Mouse (Mus musculus): ENCODE measurements around the gene Arid1b. TPM values are rescaled to one million over a fixed set of nuclear protein-coding genes. Genes with fewer than 3 reads are reported as not detected.
"Not testable (repeated sequence)": the region's sequence is repeated elsewhere in the genome, so short reads cannot be mapped to it uniquely, and the experiment has no call there.

Gene Arid1b
- polyA plus RNA-seq, 1 experiment from 2014 or later = 12.2 TPM

- WGBS = 71% methylated on average over 5 of the region's 5 CpGs
- no peaks in the 10 kb centered on the region for H3K27me3 ChIP-seq (ENCODE audit: control insufficient read depth, insufficient read depth, low read length)
- DNase-seq (ENCODE audit: low spot score, missing footprints) (no peak), ATAC-seq (ENCODE audit: low FRiP score) (no peak)
- no peak overlapping the region for H3K9ac ChIP-seq (ENCODE audit: low read length)
- H3K9me3 ChIP-seq (ENCODE audit: control insufficient read depth, low read length) = no peaks in the 10 kb centered on the region
- H3K36me3 ChIP-seq (ENCODE audit: control insufficient read depth, insufficient read depth, low read length) = no peaks in the 10 kb centered on the region
- H3K4me1 ChIP-seq (ENCODE audit: control insufficient read depth, insufficient read depth, low read length) = peaks cover 14% of the 10 kb centered on the region
- no peak overlapping the region for H3K4me3 ChIP-seq (ENCODE audit: low read depth, low read length)
- H3K27ac ChIP-seq (ENCODE audit: low read depth, low read length) = no peak overlapping the region
- H3K4me2 ChIP-seq = no peak overlapping the region
These were observed 94.7 kb downstream of the Arid1b start for GRCm38 (mm10) chr17:5088822-5089221.

DNA sequence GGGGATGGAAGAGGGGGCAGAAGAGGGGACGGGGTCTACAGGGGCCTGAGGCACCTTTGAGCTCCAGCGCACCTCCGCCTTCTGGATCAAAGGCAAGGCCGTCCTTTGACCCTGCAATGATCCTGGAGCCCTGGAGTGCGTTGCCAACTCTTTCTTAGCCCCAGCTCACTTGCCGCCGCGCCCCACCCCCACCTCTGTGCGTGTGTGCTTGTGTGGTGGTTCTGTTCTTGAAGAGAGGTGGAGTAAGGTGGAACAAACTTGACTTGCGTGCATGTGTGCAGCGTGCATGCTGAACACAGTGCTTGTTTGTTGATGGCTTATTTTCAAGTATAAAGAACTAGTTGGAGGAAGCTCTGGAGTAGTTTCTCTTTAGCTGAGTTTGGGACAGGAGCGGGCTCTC lies 95.4 kb downstream of the Arid1b start:
- H3K27ac ChIP-seq (ENCODE audit: low read depth, low read length) = no peak overlapping the region
- 0 out of 2 replicates have a peak, but pooled peaks have one; percentile 14 for ATAC-seq (ENCODE audit: low FRiP score)
- H3K36me3 ChIP-seq (ENCODE audit: control insufficient read depth, insufficient read depth, low read length) = no peaks in the 10 kb centered on the region

GRCm38 (mm10) chr17:5091490-5091889 lies 97.4 kb downstream of the Arid1b start:
- ATAC-seq (ENCODE audit: low FRiP score) (no peak), DNase-seq (ENCODE audit: low spot score, missing footprints) (no peak)
- H3K4me1 ChIP-seq (ENCODE audit: control insufficient read depth, insufficient read depth, low read length) = peaks cover 8% of the 10 kb centered on the region
- no peak overlapping the region for H3K9ac ChIP-seq (ENCODE audit: low read length)
- no peaks in the 10 kb centered on the region for H3K9me3 ChIP-seq (ENCODE audit: control insufficient read depth, low read length)
- no peak overlapping the region for H3K27ac ChIP-seq (ENCODE audit: low read depth, low read length)
- no peak overlapping the region for H3K4me3 ChIP-seq (ENCODE audit: low read depth, low read length)
- WGBS = 90% methylated on average over 16 of the region's 16 CpGs
- no peak overlapping the region for H3K4me2 ChIP-seq
- H3K36me3 ChIP-seq (ENCODE audit: control insufficient read depth, insufficient read depth, low read length) = no peaks in the 10 kb centered on the region
- H3K27me3 ChIP-seq (ENCODE audit: control insufficient read depth, insufficient read depth, low read length) = no peaks in the 10 kb centered on the region

More for the DNA sequence above, 95.4 kb downstream of the Arid1b start:
- H3K9ac ChIP-seq (ENCODE audit: low read length) = no peak overlapping the region
- no peaks in the 10 kb centered on the region for H3K9me3 ChIP-seq (ENCODE audit: control insufficient read depth, low read length)
- H3K4me3 ChIP-seq (ENCODE audit: low read depth, low read length) = no peak overlapping the region
- DNase-seq (ENCODE audit: low spot score, missing footprints) = no peak
- H3K4me1 ChIP-seq (ENCODE audit: control insufficient read depth, insufficient read depth, low read length) = peaks cover 10% of the 10 kb centered on the region
- no peaks in the 10 kb centered on the region for H3K27me3 ChIP-seq (ENCODE audit: control insufficient read depth, insufficient read depth, low read length)
- whole genome bisulfite sequencing = 14% methylated on average over 12 of the region's 12 CpGs
- no peak overlapping the region for H3K4me2 ChIP-seq

GRCm38 (mm10) chr17:5091934-5092333 lies 97.8 kb downstream of the Arid1b start:
- H3K4me1 ChIP-seq (ENCODE audit: control insufficient read depth, insufficient read depth, low read length) = peaks cover 8% of the 10 kb centered on the region
- DNase-seq (ENCODE audit: low spot score, missing footprints) (no peak), ATAC-seq (ENCODE audit: low FRiP score) (no peak)
- no peak overlapping the region for H3K27ac ChIP-seq (ENCODE audit: low read depth, low read length)
- H3K9ac ChIP-seq (ENCODE audit: low read length) = no peak overlapping the region
- no peaks in the 10 kb centered on the region for H3K27me3 ChIP-seq (ENCODE audit: control insufficient read depth, insufficient read depth, low read length)
- WGBS = 82% methylated on average over 10 of the region's 10 CpGs
- H3K4me3 ChIP-seq (ENCODE audit: low read depth, low read length) = no peak overlapping the region
- H3K4me2 ChIP-seq = no peak overlapping the region
- H3K9me3 ChIP-seq (ENCODE audit: control insufficient read depth, low read length) = no peaks in the 10 kb centered on the region
- no peaks in the 10 kb centered on the region for H3K36me3 ChIP-seq (ENCODE audit: control insufficient read depth, insufficient read depth, low read length)

- not testable (repeated sequence) for H3K27ac ChIP-seq (ENCODE audit: low read depth, low read length); H3K36me3 ChIP-seq (ENCODE audit: control insufficient read depth, insufficient read depth, low read length); ATAC-seq (ENCODE audit: low FRiP score); H3K27me3 ChIP-seq (ENCODE audit: control insufficient read depth, insufficient read depth, low read length); DNase-seq (ENCODE audit: low spot score, missing footprints); H3K9me3 ChIP-seq (ENCODE audit: control insufficient read depth, low read length); H3K4me2 ChIP-seq; H3K4me1 ChIP-seq (ENCODE audit: control insufficient read depth, insufficient read depth, low read length); H3K4me3 ChIP-seq (ENCODE audit: low read depth, low read length); H3K9ac ChIP-seq (ENCODE audit: low read length)
- WGBS = 68% methylated on average over 2 of the region's 2 CpGs
These were observed 99.2 kb downstream of the Arid1b start for GRCm38 (mm10) chr17:5093343-5093742.

- 89% methylated on average over 5 of the region's 5 CpGs for WGBS
These were observed 100.5 kb downstream of the Arid1b start for GRCm38 (mm10) chr17:5094636-5095035.

DNA sequence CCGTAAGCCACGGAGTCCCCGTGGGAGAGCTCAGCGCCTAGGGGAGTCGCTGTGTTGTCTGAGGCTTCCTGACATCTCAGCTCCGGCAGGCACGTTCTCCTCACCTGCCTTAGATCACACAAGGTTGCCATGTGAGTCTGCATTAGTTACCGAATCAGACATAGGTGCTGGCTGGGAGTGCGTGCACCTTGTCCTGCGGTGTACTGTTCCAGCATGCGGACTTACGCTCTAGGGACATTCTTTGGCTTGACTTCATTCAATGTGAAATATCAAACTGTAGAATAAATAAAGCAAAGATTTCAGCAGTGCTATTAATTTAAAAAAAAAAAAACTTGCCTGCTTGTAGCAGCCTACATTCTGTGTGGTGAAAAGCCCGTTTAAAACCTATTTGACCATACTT lies 101.6 kb downstream of the Arid1b start:
- H3K9ac ChIP-seq (ENCODE audit: low read length) = no peak overlapping the region
- no peaks in the 10 kb centered on the region for H3K9me3 ChIP-seq (ENCODE audit: control insufficient read depth, low read length)
- H3K27me3 ChIP-seq (ENCODE audit: control insufficient read depth, insufficient read depth, low read length) = no peaks in the 10 kb centered on the region
- H3K27ac ChIP-seq (ENCODE audit: low read depth, low read length) = no peak overlapping the region
- H3K4me1 ChIP-seq (ENCODE audit: control insufficient read depth, insufficient read depth, low read length) = no peaks in the 10 kb centered on the region; the same call in 1 of the 2 replicates
- H3K4me3 ChIP-seq (ENCODE audit: low read depth, low read length) = no peak overlapping the region
- ATAC-seq (ENCODE audit: low FRiP score) (no peak), DNase-seq (ENCODE audit: low spot score, missing footprints) (no peak)
- WGBS = 89% methylated on average over 13 of the region's 13 CpGs
- H3K4me2 ChIP-seq = no peak overlapping the region
- H3K36me3 ChIP-seq (ENCODE audit: control insufficient read depth, insufficient read depth, low read length) = 0 out of 2 replicates have a peak, but pooled peaks cover 3% of the 10 kb centered on the region

More at GRCm38 (mm10) chr17:5094636-5095035, 100.5 kb downstream of the Arid1b start:
- Histone ChIP-seq H3K4me3 (ENCODE audit: low read depth, low read length) (no peak overlapping the region), H3K36me3 (ENCODE audit: control insufficient read depth, insufficient read depth, low read length) (0 out of 2 replicates have a peak, but pooled peaks cover 3% of the 10 kb centered on the region), H3K27ac (ENCODE audit: low read depth, low read length) (no peak overlapping the region), H3K4me2 (no peak overlapping the region), H3K27me3 (ENCODE audit: control insufficient read depth, insufficient read depth, low read length) (no peaks in the 10 kb centered on the region), H3K4me1 (ENCODE audit: control insufficient read depth, insufficient read depth, low read length) (peaks cover 4% of the 10 kb centered on the region), H3K9me3 (ENCODE audit: control insufficient read depth, low read length) (no peaks in the 10 kb centered on the region), H3K9ac (ENCODE audit: low read length) (no peak overlapping the region)
- DNase-seq (ENCODE audit: low spot score, missing footprints) (no peak), ATAC-seq (ENCODE audit: low FRiP score) (no peak)

GRCm38 (mm10) chr17:5097046-5097445 lies 102.9 kb downstream of the Arid1b start:
- ATAC-seq (ENCODE audit: low FRiP score) (no peak), DNase-seq (ENCODE audit: low spot score, missing footprints) (no peak)
- Histone ChIP-seq H3K36me3 (ENCODE audit: control insufficient read depth, insufficient read depth, low read length) (0 out of 2 replicates have a peak, but pooled peaks cover 3% of the 10 kb centered on the region), H3K27me3 (ENCODE audit: control insufficient read depth, insufficient read depth, low read length) (no peaks in the 10 kb centered on the region), H3K4me1 (ENCODE audit: control insufficient read depth, insufficient read depth, low read length) (peaks cover 9% of the 10 kb centered on the region), H3K9me3 (ENCODE audit: control insufficient read depth, low read length) (no peaks in the 10 kb centered on the region), H3K27ac (ENCODE audit: low read depth, low read length) (no peak overlapping the region), H3K4me2 (no peak overlapping the region), H3K4me3 (ENCODE audit: low read depth, low read length) (no peak overlapping the region), H3K9ac (ENCODE audit: low read length) (no peak overlapping the region)
- 89% methylated on average over 4 of the region's 4 CpGs for WGBS

- Histone ChIP-seq H3K9ac (ENCODE audit: low read length) (no peak overlapping the region), H3K36me3 (ENCODE audit: control insufficient read depth, insufficient read depth, low read length) (0 out of 2 replicates have a peak, but pooled peaks cover 3% of the 10 kb centered on the region), H3K4me1 (ENCODE audit: control insufficient read depth, insufficient read depth, low read length) (peaks cover 9% of the 10 kb centered on the region), H3K27me3 (ENCODE audit: control insufficient read depth, insufficient read depth, low read length) (no peaks in the 10 kb centered on the region), H3K9me3 (ENCODE audit: control insufficient read depth, low read length) (no peaks in the 10 kb centered on the region), H3K4me2 (no peak overlapping the region), H3K27ac (ENCODE audit: low read depth, low read length) (no peak overlapping the region), H3K4me3 (ENCODE audit: low read depth, low read length) (no peak overlapping the region)
- 73% methylated on average over 21 of the region's 21 CpGs for WGBS
- no peak for DNase-seq (ENCODE audit: low spot score, missing footprints)
- no peak for ATAC-seq (ENCODE audit: low FRiP score)
These were observed 103.7 kb downstream of the Arid1b start for GRCm38 (mm10) chr17:5097545-5098475.
